Mouse (Mus musculus) kidney, embryonic 14.5 days (tissue): ENCODE measurements around the gene Ap3b1. TPM values are rescaled to one million over a fixed set of nuclear protein-coding genes. Genes with fewer than 3 reads are reported as not detected.

Experiments
- ATAC-seq: fragments of 200-750 bp; cut with Nextera tagmentation; 2 replicates; pipeline ENCODE4 v1.8.0; 2017; ENCODE audit warnings: moderate number of reproducible peaks, mild to moderate bottlenecking, moderate TSS enrichment, moderate library complexity; ENCODE audit not compliant: low FRiP score, low TSS enrichment
- H3K27ac ChIP-seq: fragments of 300-500 bp; sonication (generic); 2 replicates; pipeline ENCODE4 v1.5.1; 2014; ENCODE audit warnings: low read depth, mild to moderate bottlenecking, low read length, moderate library complexity, mixed read lengths
- H3K27me3 ChIP-seq: fragments of 300-500 bp; sonication (generic); 2 replicates; pipeline ENCODE4 v1.6.1; 2014; ENCODE audit warnings: mild to moderate bottlenecking, low read length; ENCODE audit not compliant: control insufficient read depth, insufficient read depth
- H3K36me3 ChIP-seq: fragments of 300-500 bp; sonication (generic); 2 replicates; pipeline ENCODE4 v1.6.1; 2014; ENCODE audit warnings: low read length, mixed read lengths; ENCODE audit not compliant: control insufficient read depth, insufficient read depth
- H3K4me1 ChIP-seq: fragments of 300-500 bp; sonication (generic); 2 replicates; pipeline ENCODE4 v1.6.1; 2014; ENCODE audit warnings: low read length, mixed read lengths; ENCODE audit not compliant: control insufficient read depth, insufficient read depth
- H3K4me2 ChIP-seq: fragments of 300-500 bp; sonication (generic); replicated peaks from 2 replicates; pipeline ENCODE4 v1.6.1; 2014; ENCODE audit warnings: low read depth, mild to moderate bottlenecking, low read length
- H3K4me3 ChIP-seq: fragments of 300-500 bp; sonication (generic); 2 replicates; pipeline ENCODE4 v1.5.1; 2014; ENCODE audit warnings: mild to moderate bottlenecking, low read length
- H3K9ac ChIP-seq: fragments of 300-500 bp; sonication (generic); 2 replicates; pipeline ENCODE4 v1.6.1; 2014; ENCODE audit warnings: low read depth, mild to moderate bottlenecking, low read length, moderate library complexity
- H3K9me3 ChIP-seq: fragments of 300-500 bp; sonication (generic); 2 replicates; pipeline ENCODE4 v1.6.1; 2016; ENCODE audit warnings: low read length; ENCODE audit not compliant: control insufficient read depth
- WGBS: fragments of 180-500 bp; shearing (Covaris S2); extraction: QIAGEN DNeasy Blood & Tissue Kit; methylation state at CpG from one replicate; pipeline ENCODE4 v1.1.7; 2014; 5-methylcytosine and 5-hydroxymethylcytosine counted together
- polyA plus RNA-seq: library from polyadenylated mRNA; unstranded; fragments of >200 nt; fragmentation: Nextera tagmentation; extraction: Ambion mirVana; gene quantifications from 2 replicates; pipeline ENCODE4 v1.2.1, GENCODE M21; 2014

Ap3b1 gene
- polyA plus RNA-seq, 1 experiment from 2014 or later = 51.4 TPM

DNA sequence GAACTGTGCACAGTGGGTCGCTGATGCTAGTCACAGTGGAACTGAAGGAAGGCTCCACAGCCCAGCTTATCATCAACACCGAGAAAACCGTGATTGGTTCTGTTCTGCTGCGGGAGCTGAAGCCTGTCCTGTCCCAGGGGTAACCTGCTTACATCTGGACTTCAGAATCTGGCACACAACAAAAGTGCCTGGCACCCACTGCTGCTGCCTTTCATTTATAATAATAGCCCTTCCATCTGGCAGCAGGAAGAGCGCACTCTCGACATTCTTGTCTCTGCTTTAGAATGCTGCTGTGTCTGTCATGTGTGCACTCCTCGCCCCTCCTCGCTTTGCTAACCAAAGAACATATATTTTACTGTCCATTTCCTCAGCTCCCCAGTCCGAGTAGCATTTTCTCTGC, 206.9 kb downstream of the Ap3b1 start:
- Histone ChIP-seq H3K4me2 (no peak overlapping the region), H3K27ac (no peak overlapping the region), H3K9ac (no peak overlapping the region), H3K36me3 (no peaks in the 10 kb centered on the region), H3K9me3 (no peaks in the 10 kb centered on the region), H3K4me3 (no peak overlapping the region), H3K4me1 (peaks cover 6% of the 10 kb centered on the region), H3K27me3 (no peaks in the 10 kb centered on the region)
- 65% methylated on average over 9 of the region's 9 CpGs for WGBS
- no peak for ATAC-seq

DNA sequence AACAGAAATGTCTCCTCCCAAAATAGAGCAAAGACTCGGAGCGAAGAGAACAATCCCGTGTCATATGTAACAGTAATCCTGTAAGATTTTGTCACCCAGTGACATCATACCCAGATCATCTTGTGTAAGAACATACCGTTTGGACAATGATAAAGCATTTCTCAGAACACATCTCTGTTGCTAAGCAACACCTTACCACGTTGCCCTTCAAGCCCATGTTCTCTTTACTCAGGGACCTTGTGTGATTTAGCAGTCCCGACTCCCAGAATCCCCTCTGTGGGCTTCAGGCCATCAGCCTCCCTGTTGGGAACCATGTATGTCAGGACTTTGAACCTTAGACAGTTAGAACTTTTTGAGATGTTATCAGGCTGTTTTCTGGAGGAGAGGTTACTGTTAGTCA, 209.0 kb downstream of the Ap3b1 start:
- H3K36me3 ChIP-seq = no peaks in the 10 kb centered on the region
- peaks cover 3% of the 10 kb centered on the region for H3K4me1 ChIP-seq
- 90% methylated on average over 6 of the region's 6 CpGs for WGBS
- no peak overlapping the region for H3K4me3 ChIP-seq
- no peak overlapping the region for H3K27ac ChIP-seq
- H3K27me3 ChIP-seq = no peaks in the 10 kb centered on the region
- H3K9me3 ChIP-seq = no peaks in the 10 kb centered on the region
- H3K4me2 ChIP-seq = no peak overlapping the region
- no peak for ATAC-seq
- H3K9ac ChIP-seq = no peak overlapping the region

DNA sequence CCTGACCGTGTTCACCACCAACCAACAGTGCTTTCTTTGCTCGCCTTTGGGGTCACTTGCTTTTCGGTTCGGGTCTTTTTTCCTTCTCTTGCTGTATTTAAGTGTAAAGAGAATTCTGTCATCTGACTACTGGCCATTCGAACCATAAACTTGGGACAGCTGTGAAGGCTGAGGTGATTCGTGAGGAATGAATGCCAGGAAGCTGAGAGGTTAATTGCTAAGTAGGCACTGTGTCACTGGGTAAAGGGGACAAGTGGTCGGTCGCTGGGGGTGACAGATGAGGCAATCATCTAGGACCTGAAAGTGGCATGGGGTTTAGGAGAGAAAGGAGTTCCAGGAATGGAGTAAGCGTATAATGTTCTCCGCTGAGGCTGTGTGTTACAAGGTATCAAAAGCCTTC, 212.2 kb downstream of the Ap3b1 start:
- no peak overlapping the region for H3K4me3 ChIP-seq
- 74% methylated on average over 10 of the region's 10 CpGs for WGBS
- no peak for ATAC-seq

DNA sequence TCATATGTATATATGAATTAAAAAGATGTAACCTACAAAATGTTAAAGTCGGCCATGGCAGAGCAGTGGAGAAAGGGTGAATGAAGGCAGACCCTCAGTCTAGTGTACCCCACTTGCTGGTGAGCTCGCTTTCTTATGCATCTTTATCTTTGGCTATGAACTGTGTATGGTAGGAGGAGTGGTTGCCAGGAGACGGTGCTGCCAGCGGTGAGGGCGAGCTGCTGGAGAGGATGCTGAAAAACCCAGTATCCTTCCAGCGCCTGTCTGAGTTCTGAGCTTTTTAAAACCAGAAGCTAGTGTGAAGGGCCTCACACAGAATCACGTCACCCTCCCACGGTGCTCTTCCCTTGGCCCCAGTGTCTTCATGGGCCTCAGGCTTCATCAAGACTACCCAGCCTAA, 214.6 kb downstream of the Ap3b1 start:
- 65% methylated on average over 8 of the region's 8 CpGs for WGBS
- H3K4me3 ChIP-seq = no peak overlapping the region
- no peaks in the 10 kb centered on the region for H3K36me3 ChIP-seq
- H3K27me3 ChIP-seq = peaks cover 15% of the 10 kb centered on the region
- H3K4me1 ChIP-seq = peaks cover 10% of the 10 kb centered on the region; the same call in 1 of the 2 replicates
- no peak overlapping the region for H3K4me2 ChIP-seq
- no peaks in the 10 kb centered on the region for H3K9me3 ChIP-seq
- H3K27ac ChIP-seq = no peak overlapping the region
- no peak overlapping the region for H3K9ac ChIP-seq
- no peak for ATAC-seq

More for the DNA sequence above, 212.2 kb downstream of the Ap3b1 start:
- Histone ChIP-seq H3K9ac (no peak overlapping the region), H3K36me3 (no peaks in the 10 kb centered on the region), H3K4me1 (peaks cover 6% of the 10 kb centered on the region; the same call in 1 of the 2 replicates), H3K4me2 (no peak overlapping the region), H3K27ac (no peak overlapping the region), H3K27me3 (peaks cover 10% of the 10 kb centered on the region), H3K9me3 (no peaks in the 10 kb centered on the region)

DNA sequence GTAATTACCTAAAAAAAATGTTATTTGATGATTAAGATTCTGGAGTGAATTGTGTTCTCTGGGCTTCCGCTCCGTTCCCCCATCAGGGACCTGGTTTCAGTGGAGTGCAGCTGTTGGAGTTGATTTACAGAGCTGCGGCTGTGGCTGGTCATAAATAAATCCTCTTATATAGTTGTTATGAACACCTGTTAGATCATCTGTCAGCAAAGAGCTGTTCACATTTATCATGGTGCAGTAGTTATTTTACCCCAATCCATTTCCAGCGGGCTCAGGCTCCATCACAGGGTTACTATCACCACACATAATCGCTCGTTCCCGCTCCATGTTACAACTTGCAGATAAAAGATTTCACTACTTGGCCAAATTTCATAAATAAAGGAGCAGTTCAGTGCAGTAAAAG, 215.1 kb downstream of the Ap3b1 start:
- H3K27me3 ChIP-seq = peaks cover 15% of the 10 kb centered on the region

DNA sequence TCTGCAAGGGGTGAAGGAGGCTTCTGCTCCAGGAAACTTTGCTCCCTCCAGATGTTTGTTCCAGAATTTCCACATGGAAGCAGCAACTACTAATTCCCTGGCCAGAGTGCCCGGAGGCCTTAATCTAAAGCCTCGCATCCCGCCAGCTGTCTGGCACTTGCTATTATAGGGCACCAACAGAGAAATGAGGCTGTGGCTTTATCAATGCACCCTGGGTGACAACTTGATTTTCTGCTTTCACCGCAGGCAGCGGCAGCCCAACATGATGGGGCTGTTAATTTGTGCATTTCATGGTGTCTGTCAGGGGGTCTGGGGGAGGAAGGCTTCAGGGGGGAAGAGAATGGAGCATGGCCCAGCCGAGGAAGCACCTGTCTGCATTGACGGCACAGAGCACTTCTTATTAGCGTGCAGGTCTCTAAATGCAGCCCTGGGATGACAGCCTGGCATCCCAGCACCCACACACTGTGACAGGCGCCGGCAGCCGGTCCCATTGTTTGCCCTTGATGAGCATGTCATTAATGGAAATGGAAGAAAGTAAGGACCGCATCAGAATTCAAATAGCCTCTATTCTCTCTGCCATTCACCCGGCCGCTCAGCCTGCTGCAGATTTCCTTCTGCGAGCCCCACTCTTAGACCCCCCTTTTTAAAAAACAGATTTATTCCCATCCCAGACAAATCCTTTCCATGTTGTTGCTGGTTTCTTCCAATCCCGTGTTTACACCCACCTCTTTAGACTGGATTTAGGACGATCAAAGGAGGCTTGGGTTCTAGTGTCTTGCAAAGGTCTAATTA, 217.0 kb downstream of the Ap3b1 start:
- no peaks in the 10 kb centered on the region for H3K9me3 ChIP-seq
- peaks cover 15% of the 10 kb centered on the region for H3K27me3 ChIP-seq
- no peak overlapping the region for H3K4me2 ChIP-seq
- WGBS = 20% methylated on average over 17 of the region's 17 CpGs
- H3K36me3 ChIP-seq = no peaks in the 10 kb centered on the region
- ATAC-seq = no peak
- no peak overlapping the region for H3K4me3 ChIP-seq
- peaks cover 10% of the 10 kb centered on the region; the same call in 1 of the 2 replicates for H3K4me1 ChIP-seq
- no peak overlapping the region for H3K9ac ChIP-seq
- no peak overlapping the region for H3K27ac ChIP-seq

More for the DNA sequence above, 215.1 kb downstream of the Ap3b1 start:
- ATAC-seq = no peak
- no peak overlapping the region for H3K9ac ChIP-seq
- no peak overlapping the region for H3K4me3 ChIP-seq
- peaks cover 10% of the 10 kb centered on the region; the same call in 1 of the 2 replicates for H3K4me1 ChIP-seq
- H3K9me3 ChIP-seq = no peaks in the 10 kb centered on the region
- no peak overlapping the region for H3K4me2 ChIP-seq
- WGBS = 35% methylated on average over 7 of the region's 7 CpGs
- no peak overlapping the region for H3K27ac ChIP-seq
- H3K36me3 ChIP-seq = no peaks in the 10 kb centered on the region

DNA sequence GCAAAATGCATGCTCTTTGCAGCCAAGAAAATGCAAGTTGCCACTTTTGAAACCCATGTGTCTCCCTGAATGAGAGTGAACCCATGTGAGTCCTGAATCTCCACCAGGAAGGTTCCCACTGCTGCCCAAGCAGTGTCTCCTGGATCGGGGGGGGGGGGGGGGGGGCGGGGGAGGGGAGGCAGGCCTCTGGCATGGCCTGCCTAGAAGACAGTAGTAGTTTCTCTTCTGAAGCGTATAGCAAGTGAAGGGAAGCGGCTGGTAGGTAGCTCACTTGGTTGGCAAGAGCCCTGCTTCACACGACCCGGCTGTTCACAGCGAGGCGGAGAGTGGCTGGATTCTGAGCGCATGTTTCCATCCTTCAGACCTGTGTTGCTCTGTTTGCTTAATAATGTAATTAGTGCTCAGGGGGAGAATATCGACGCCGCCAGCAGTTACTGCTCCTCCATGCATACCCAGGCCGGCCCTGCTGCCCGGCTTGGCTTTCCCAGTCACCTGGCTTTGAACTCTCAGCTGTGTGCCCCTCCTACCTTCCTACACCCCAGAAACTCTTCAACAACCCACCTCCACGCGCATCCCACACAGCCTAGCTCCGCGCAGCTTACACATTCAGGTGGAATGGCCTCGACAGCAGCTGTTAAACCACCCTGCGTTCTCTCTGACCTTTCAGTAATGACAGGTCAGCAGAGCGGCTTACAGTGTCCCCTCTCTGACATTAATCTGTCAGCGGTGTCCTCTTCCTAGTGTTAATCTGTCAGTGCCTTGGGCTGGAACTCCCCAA, 217.8 kb downstream of the Ap3b1 start:
- Histone ChIP-seq H3K9me3 (no peaks in the 10 kb centered on the region), H3K4me1 (peaks cover 10% of the 10 kb centered on the region; the same call in 1 of the 2 replicates), H3K27ac (no peak overlapping the region), H3K27me3 (peaks cover 15% of the 10 kb centered on the region), H3K9ac (no peak overlapping the region), H3K36me3 (no peaks in the 10 kb centered on the region), H3K4me2 (no peak overlapping the region), H3K4me3 (no peak overlapping the region)
- WGBS = 16% methylated on average over 20 of the region's 22 CpGs
- ATAC-seq = peak; percentile 75

DNA sequence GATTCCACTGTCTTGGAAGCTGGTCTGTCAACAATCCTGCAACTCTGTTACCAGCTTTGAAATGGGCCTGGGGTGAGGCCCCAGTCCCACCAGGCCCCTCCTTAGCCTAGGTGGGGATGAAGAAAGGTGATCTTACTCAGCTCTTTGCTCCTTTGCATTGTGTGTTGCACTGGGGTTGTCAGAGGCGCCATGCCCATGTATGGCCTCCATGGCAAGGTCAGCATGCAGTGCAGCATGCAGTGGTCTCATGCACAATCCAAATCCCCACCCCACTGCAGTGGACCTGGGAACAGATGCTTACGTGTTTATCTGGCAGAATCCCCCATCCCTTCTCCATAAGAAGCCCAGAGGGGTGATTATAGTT, 218.4 kb downstream of the Ap3b1 start:
- Histone ChIP-seq H3K9me3 (no peaks in the 10 kb centered on the region), H3K4me2 (no peak overlapping the region), H3K27ac (no peak overlapping the region), H3K4me3 (no peak overlapping the region), H3K36me3 (no peaks in the 10 kb centered on the region), H3K9ac (no peak overlapping the region), H3K4me1 (peaks cover 10% of the 10 kb centered on the region; the same call in 1 of the 2 replicates), H3K27me3 (peaks cover 15% of the 10 kb centered on the region)
- no peak; the same call in 1 of the 2 replicates for ATAC-seq
- WGBS = 46% methylated on average over 2 of the region's 2 CpGs

DNA sequence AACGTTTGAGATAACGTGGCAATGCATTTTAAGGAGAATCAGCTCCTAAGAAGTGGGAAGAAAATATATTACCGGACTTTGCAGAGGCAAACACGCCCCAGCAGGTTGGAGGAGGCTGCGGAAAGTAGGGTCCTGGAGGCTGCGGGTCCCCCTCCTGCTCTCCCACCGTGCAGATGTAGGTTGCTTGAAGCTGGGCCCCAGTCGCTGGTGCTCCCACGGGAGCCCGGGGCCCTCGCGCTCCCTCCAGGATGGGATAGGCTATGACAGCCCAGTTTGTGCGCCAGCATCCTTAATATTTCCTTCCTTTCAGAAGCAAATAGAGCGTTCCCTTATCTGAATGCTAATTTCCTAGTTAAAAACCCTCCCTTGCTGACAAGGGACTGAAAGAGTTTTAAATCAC, 236.5 kb downstream of the Ap3b1 start:
- H3K4me3 ChIP-seq = peak overlapping the region; percentile 35; the same call in 1 of the 2 replicates
- H3K4me1 ChIP-seq = peaks cover 14% of the 10 kb centered on the region
- no peak for ATAC-seq
- WGBS = 6% methylated on average over 14 of the region's 14 CpGs
- no peak overlapping the region for H3K27ac ChIP-seq
- no peaks in the 10 kb centered on the region for H3K36me3 ChIP-seq
- no peaks in the 10 kb centered on the region for H3K9me3 ChIP-seq
- peaks cover 52% of the 10 kb centered on the region for H3K27me3 ChIP-seq
- no peak overlapping the region for H3K4me2 ChIP-seq
- no peak overlapping the region for H3K9ac ChIP-seq
